Mouse (Mus musculus) forebrain, embryonic 14.5 days (tissue): ENCODE results near the gene Pdzd7. TPM values are rescaled to one million over a fixed set of nuclear protein-coding genes. Genes with fewer than 3 reads are reported as not detected.
A peak's percentile ranks its signal among the peaks of the same experiment; 100 is the strongest.

Source experiments
- ATAC-seq: fragments of 200-750 bp; cut with Nextera tagmentation; 2 replicates; pipeline ENCODE4 v1.8.0; 2017; ENCODE audit warnings: mild to moderate bottlenecking, moderate library complexity
- DNase-seq: peaks from one replicate; pipeline ENCODE4 v3.0.0-alpha.2; 2015; ENCODE audit warnings: low spot score
- H3K27ac ChIP-seq: fragments of 300-500 bp; sonication (generic); 2 replicates; pipeline ENCODE4 v1.5.1; 2014; ENCODE audit warnings: low read depth, mild to moderate bottlenecking, control low read depth, low read length, moderate library complexity
- H3K27me3 ChIP-seq: fragments of 300-500 bp; sonication (generic); replicated peaks from 2 replicates; pipeline ENCODE4 v1.6.1; 2014; ENCODE audit warnings: low read length, control low read depth, mixed read lengths; ENCODE audit not compliant: control insufficient read depth, insufficient read depth
- H3K36me3 ChIP-seq: fragments of 300-500 bp; sonication (generic); 2 replicates; pipeline ENCODE4 v1.6.1; 2014; ENCODE audit warnings: low read length, control low read depth; ENCODE audit not compliant: control insufficient read depth, insufficient read depth
- H3K4me1 ChIP-seq: fragments of 300-500 bp; sonication (generic); 2 replicates; pipeline ENCODE4 v1.6.1; 2014; ENCODE audit warnings: antibody characterized with exemption, low read length, control low read depth; ENCODE audit not compliant: control insufficient read depth, insufficient read depth
- H3K4me2 ChIP-seq: fragments of 300-500 bp; sonication (generic); 2 replicates; pipeline ENCODE4 v1.6.1; 2014; ENCODE audit warnings: mild to moderate bottlenecking, control low read depth, low read length
- H3K4me3 ChIP-seq: fragments of 300-500 bp; sonication (generic); 2 replicates; pipeline ENCODE4 v1.5.1; 2014; ENCODE audit warnings: low read depth, low read length, control low read depth
- H3K9ac ChIP-seq: fragments of 300-500 bp; sonication (generic); 2 replicates; pipeline ENCODE4 v1.6.1; 2014; ENCODE audit warnings: mild to moderate bottlenecking, low read length, control low read depth, moderate library complexity
- H3K9me3 ChIP-seq: fragments of 300-500 bp; sonication (generic); replicated peaks from 2 replicates; pipeline ENCODE4 v1.6.1; 2016; ENCODE audit warnings: low read length, control low read depth, mixed read lengths; ENCODE audit not compliant: control insufficient read depth
- WGBS: fragments of 180-500 bp; shearing (Covaris S2); extraction: QIAGEN DNeasy Blood & Tissue Kit; methylation state at CpG from one replicate; pipeline ENCODE4 v1.1.7; 2014; 5-methylcytosine and 5-hydroxymethylcytosine counted together
- polyA plus RNA-seq: library from polyadenylated mRNA; unstranded; fragments of >200 nt; fragmentation: Nextera tagmentation; extraction: Ambion mirVana; gene quantifications from 2 replicates; pipeline ENCODE4 v1.2.1, GENCODE M21; 2014

The Pdzd7 gene
- polyA plus RNA-seq, 1 experiment from 2014 or later, result 1.1 TPM

GRCm38 (mm10) chr19:45065226-45065625 lies 19.7 kb upstream of the Pdzd7 start:
- Histone ChIP-seq H3K27ac (no peak overlapping the region), H3K4me1 (no peaks in the 10 kb centered on the region), H3K4me2 (no peak overlapping the region), H3K9ac (no peak overlapping the region), H3K4me3 (no peak overlapping the region), H3K9me3 (no peaks in the 10 kb centered on the region), H3K27me3 (peaks cover 42% of the 10 kb centered on the region), H3K36me3 (no peaks in the 10 kb centered on the region)
- DNase-seq, result no peak
- no peak for ATAC-seq
- WGBS, result 3% methylated on average over 21 of the region's 21 CpGs

DNA sequence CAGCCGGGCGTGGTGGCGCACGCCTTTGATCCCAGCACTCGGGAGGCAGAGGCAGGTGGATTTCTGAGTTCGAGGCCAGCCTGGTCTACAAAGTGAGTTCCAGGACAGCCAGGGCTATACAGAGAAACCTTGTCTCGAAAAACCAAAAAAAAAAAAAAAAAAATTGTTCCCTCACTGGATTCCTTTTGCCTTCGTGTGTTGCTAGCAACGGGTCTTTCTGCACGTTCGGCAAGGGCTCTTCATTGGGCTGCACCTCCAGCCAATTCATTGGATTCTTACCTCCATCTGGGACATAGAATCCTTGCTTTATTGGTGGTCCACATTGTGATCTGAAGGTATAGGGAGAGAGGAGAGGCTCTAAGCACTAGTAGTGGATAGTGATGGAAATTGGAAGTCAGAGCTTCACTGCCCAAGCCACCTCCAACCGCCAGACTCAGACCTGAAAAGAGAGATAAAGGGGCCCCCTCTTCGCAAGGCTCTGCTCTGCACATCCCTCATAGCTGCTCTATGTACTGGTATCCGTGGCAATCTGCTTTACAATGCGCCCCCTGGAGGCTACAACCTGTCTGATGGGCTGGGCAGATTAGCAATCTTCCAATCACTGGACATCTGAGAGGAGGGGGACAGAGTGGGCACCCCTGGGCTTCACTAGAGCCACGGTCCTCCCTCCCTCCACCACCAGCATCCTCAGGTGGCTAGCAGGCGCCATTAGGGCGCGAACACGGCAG lies 18.2 kb upstream of the Pdzd7 start:
- no peak overlapping the region for H3K4me3 ChIP-seq
- H3K4me2 ChIP-seq, result peak overlapping the region; percentile 28; the same call in 1 of the 2 replicates
- no peaks in the 10 kb centered on the region for H3K9me3 ChIP-seq
- peak; percentile 65 for ATAC-seq
- WGBS, result 45% methylated on average over 20 of the region's 20 CpGs
- H3K9ac ChIP-seq, result peak overlapping the region; percentile 29; the same call in 1 of the 2 replicates
- DNase-seq, result peak; percentile 56
- peaks cover 4% of the 10 kb centered on the region for H3K4me1 ChIP-seq
- H3K27me3 ChIP-seq, result peaks cover 42% of the 10 kb centered on the region
- H3K27ac ChIP-seq, result no peak overlapping the region
- H3K36me3 ChIP-seq, result no peaks in the 10 kb centered on the region

DNA sequence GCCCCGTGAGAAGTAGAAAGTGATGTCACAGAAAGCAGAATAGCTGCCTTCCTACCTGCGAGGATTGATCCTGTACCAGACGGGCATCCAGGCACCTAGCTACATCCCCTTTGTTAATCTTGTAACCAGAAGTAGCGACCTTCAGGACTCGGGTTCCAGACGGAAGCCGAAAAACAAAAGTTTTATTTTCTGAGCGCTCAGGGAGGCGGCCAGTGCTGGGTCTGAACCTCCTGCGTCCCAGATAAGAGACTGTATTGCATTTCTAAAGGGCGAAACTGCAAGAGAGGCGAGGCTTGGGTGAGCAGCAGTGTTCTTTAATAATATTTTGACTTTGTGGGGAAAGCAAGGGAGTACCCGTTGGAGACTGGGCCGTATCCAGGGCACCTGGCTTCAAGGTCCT lies 13.3 kb upstream of the Pdzd7 start:
- Histone ChIP-seq H3K4me3 (peak overlapping the region; percentile 61), H3K27ac (peak overlapping the region; percentile 98), H3K4me1 (peaks cover 14% of the 10 kb centered on the region), H3K36me3 (peaks cover 15% of the 10 kb centered on the region), H3K4me2 (peak overlapping the region; percentile 92), H3K9ac (peak overlapping the region; percentile 90), H3K9me3 (no peaks in the 10 kb centered on the region), H3K27me3 (no peaks in the 10 kb centered on the region)
- under 1% methylated on average over 14 of the region's 14 CpGs for WGBS
- ATAC-seq (no peak), DNase-seq (no peak)

GRCm38 (mm10) chr19:45058113-45058839 lies 12.8 kb upstream of the Pdzd7 start:
- peak overlapping the region; percentile 98 for H3K27ac ChIP-seq
- peak overlapping the region; percentile 90 for H3K9ac ChIP-seq
- DNase-seq (peak; percentile 100), ATAC-seq (peak; percentile 94)
- H3K36me3 ChIP-seq, result peaks cover 21% of the 10 kb centered on the region
- under 1% methylated on average over 34 of the region's 34 CpGs for WGBS
- peaks cover 14% of the 10 kb centered on the region for H3K4me1 ChIP-seq
- H3K27me3 ChIP-seq, result no peaks in the 10 kb centered on the region
- no peaks in the 10 kb centered on the region for H3K9me3 ChIP-seq
- peak overlapping the region; percentile 61 for H3K4me3 ChIP-seq
- peak overlapping the region; percentile 92 for H3K4me2 ChIP-seq

- H3K27ac ChIP-seq, result peak overlapping the region; percentile 98
- H3K9ac ChIP-seq, result peak overlapping the region; percentile 90
- ATAC-seq (no peak), DNase-seq (no peak)
- H3K9me3 ChIP-seq, result no peaks in the 10 kb centered on the region
- no peaks in the 10 kb centered on the region for H3K27me3 ChIP-seq
- H3K4me3 ChIP-seq, result peak overlapping the region; percentile 61
- 48% methylated on average over 7 of the region's 7 CpGs for WGBS
- peak overlapping the region; percentile 92 for H3K4me2 ChIP-seq
- peaks cover 14% of the 10 kb centered on the region for H3K4me1 ChIP-seq
- H3K36me3 ChIP-seq, result peaks cover 26% of the 10 kb centered on the region
Measured at GRCm38 (mm10) chr19:45057724-45058112, 12.2 kb upstream of the Pdzd7 start.

DNA sequence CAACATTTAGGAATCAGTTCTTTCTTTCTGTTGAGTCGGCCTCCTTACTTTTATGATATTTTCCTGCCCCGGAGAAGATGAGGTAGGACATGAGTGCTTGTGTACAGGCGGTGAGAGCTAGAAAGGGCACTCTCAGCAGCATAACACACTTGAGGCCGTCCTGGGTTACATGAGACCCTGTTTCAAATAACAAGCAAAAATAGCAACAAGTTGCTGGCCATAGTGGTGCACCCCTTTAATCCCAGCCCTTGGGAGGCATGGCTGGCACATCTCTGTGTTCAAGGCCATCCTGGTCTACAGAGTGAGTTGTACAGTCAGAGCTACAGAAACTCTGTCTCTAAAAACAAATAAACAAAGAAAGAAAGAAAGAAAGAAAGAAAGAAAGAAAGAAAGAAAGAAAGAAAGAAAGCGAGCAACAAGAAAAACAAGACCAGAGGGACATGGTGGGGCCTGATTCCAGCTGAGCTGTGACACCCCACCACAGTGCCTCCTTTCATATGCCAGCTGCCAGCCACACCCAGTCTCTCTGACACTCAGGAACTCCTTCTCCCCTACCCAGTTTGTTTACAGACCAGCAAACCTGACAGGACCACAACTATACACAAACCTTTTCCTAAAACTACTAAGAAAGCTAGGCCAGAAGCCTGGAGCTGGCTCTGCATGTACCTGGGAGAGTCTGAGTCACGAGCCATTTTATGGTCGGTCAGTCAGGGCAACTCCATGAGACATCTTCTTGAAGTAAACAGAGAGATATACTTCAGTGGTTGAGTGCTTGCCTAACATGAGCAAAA lies 11.6 kb upstream of the Pdzd7 start:
- DNase-seq, result no peak
- Histone ChIP-seq H3K36me3 (peaks cover 32% of the 10 kb centered on the region), H3K4me2 (peak overlapping the region; percentile 92), H3K9me3 (no peaks in the 10 kb centered on the region), H3K4me3 (peak overlapping the region; percentile 61), H3K4me1 (peaks cover 14% of the 10 kb centered on the region), H3K9ac (no peak overlapping the region), H3K27ac (peak overlapping the region; percentile 98; the same call in 1 of the 2 replicates), H3K27me3 (no peaks in the 10 kb centered on the region)
- WGBS, result 87% methylated on average over 7 of the region's 7 CpGs
- ATAC-seq, result no peak

DNA sequence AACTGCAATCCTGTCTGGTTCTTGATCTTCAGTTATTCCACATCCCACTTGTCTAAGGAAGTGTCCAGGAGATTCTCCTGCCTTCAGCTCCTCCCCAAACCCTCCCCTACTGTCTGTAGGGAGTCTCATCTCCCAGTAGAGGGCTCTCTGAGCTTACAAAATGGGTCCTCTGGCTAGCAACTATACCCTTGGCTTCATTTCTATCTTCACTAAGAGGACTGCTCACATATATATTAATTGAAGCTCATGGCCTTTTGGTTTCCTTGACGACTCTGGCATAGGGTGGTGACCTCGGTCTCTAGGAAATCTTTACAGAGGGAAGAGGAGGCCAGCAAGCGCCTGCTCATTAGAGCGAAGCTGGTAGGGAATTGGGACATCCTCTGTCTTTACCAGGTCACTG lies 10.8 kb upstream of the Pdzd7 start:
- no peak overlapping the region for H3K4me2 ChIP-seq
- WGBS, result 56% methylated on average over 4 of the region's 4 CpGs
- no peak overlapping the region for H3K27ac ChIP-seq
- ATAC-seq (peak; percentile 8; the same call in 1 of the 2 replicates), DNase-seq (peak; percentile 78)
- H3K36me3 ChIP-seq, result peaks cover 39% of the 10 kb centered on the region
- H3K9me3 ChIP-seq, result no peaks in the 10 kb centered on the region
- no peak overlapping the region for H3K9ac ChIP-seq
- H3K27me3 ChIP-seq, result no peaks in the 10 kb centered on the region
- no peak overlapping the region for H3K4me3 ChIP-seq
- H3K4me1 ChIP-seq, result peaks cover 14% of the 10 kb centered on the region

DNA sequence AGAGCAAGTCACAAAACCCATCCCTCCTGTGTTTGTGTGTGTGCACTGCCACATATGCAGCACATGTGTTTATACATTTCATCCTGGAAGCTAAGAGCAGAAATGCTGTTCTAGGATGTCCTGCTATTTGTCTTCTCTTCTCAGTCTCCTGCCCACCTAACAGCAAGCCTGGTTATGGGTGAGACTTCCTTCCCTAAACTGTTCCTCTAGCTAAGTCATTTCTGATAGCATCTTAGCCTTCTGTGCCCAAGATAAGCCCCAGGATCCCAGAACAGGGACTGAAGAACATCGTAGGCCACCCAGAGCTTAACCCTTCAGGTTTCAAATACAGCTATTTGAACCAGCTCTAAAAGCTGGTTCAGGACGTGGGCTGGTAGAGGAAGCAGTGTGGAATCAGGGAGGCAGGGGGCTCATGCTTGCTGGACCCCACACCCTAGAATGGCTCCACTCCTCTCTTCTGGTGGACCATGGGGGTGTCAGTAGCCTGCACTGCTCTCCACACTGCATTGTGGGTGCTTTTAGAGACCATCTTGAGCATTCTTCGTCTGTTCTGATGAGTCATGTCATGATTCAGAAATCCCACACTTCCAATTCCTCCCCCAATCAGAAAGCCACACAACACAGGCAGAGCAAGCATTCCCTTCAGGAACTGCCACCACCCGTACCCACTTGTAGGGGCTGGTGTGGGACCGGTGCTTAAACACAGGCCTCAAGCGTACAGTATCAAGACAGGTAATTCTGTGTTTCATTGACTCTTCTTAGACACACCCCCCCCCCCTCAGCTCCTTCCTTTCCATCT lies 9.6 kb upstream of the Pdzd7 start:
- Histone ChIP-seq H3K9me3 (no peaks in the 10 kb centered on the region), H3K36me3 (peaks cover 50% of the 10 kb centered on the region)
- 88% methylated on average over 6 of the region's 6 CpGs for WGBS

More for the DNA sequence above, 9.6 kb upstream of the Pdzd7 start:
- no peak overlapping the region for H3K4me3 ChIP-seq
- peaks cover 14% of the 10 kb centered on the region for H3K4me1 ChIP-seq
- no peak overlapping the region for H3K9ac ChIP-seq
- H3K27ac ChIP-seq, result no peak overlapping the region
- H3K4me2 ChIP-seq, result no peak overlapping the region
- no peak for ATAC-seq
- no peaks in the 10 kb centered on the region for H3K27me3 ChIP-seq
- no peak for DNase-seq
